Mouse (Mus musculus) thymus, adult 2 months (tissue): ENCODE measurements around the gene Dcun1d3.

Experiments
- CTCF ChIP-seq: fragments of 200-500 bp; IDR thresholded peaks from 2 replicates; pipeline ENCODE4 v1.5.1; 2012; ENCODE audit warnings: mild to moderate bottlenecking, control low read depth, low read length, moderate library complexity, borderline replicate concordance; ENCODE audit not compliant: control insufficient read depth, poor library complexity, insufficient read depth; ENCODE audit errors: extremely low read depth
- POLR2A ChIP-seq: fragments of 200-500 bp; IDR thresholded peaks from 2 replicates; pipeline ENCODE4 v1.6.1; 2012; ENCODE audit warnings: mild to moderate bottlenecking, low read length, control low read depth, moderate library complexity; ENCODE audit not compliant: control insufficient read depth, poor library complexity, insufficient read depth; ENCODE audit errors: extremely low read depth

- no peak for TF ChIP-seq CTCF
- TF ChIP-seq POLR2A = no peak
Measured at GRCm38 (mm10) chr7:119855031-119855430, 41.1 kb downstream of the Dcun1d3 start.
